Mouse (Mus musculus) liver, embryonic 14.5 days (tissue): Measurements from ENCODE around the gene Zdhhc21. TPM values are rescaled to one million over a fixed set of nuclear protein-coding genes. Genes with fewer than 3 reads are reported as not detected.

Experiments used
- ATAC-seq: fragments of 200-750 bp; cut with Nextera tagmentation; 2 replicates; pipeline ENCODE4 v1.8.0; 2017; ENCODE audit warnings: moderate number of reproducible peaks, mild to moderate bottlenecking, moderate library complexity; ENCODE audit not compliant: insufficient read depth
- DNase-seq, 3 experiments: peaks; one replicate each; pipeline ENCODE4 v3.0.0-alpha.2; 2012 to 2013; ENCODE audit warnings: low read depth in 3 of 3, low spot score in 3 of 3
- H3K27ac ChIP-seq: fragments of 300-500 bp; sonication (generic); 2 replicates; pipeline ENCODE4 v1.5.1; 2014; ENCODE audit warnings: moderate library complexity, mild to moderate bottlenecking, control low read depth, inconsistent platforms
- H3K27me3 ChIP-seq: fragments of 300-500 bp; sonication (generic); 2 replicates; pipeline ENCODE4 v1.6.1; 2014; ENCODE audit warnings: mild to moderate bottlenecking, low read length, moderate library complexity; ENCODE audit not compliant: control insufficient read depth, insufficient read depth
- H3K36me3 ChIP-seq: fragments of 300-500 bp; sonication (generic); replicated peaks from 2 replicates; pipeline ENCODE4 v1.6.1; 2014; ENCODE audit warnings: low read depth; ENCODE audit not compliant: control insufficient read depth, insufficient read depth
- H3K4me1 ChIP-seq, 2 experiments: fragments of 200-500 bp in 1 of 2; fragments of 300-500 bp in 1 of 2; sonication (generic) in 1 of 2; replicated peaks; 2 replicates each; pipeline ENCODE4 v1.6.1; 2012 to 2014; ENCODE audit warnings: antibody characterized with exemption in 1 of 2, inconsistent platforms in 1 of 2, low read length in 1 of 2; ENCODE audit not compliant: control insufficient read depth in 2 of 2, insufficient read depth in 2 of 2
- H3K4me2 ChIP-seq: fragments of 300-500 bp; sonication (generic); 2 replicates; pipeline ENCODE4 v1.6.1; 2014; ENCODE audit warnings: low read depth, mild to moderate bottlenecking, control low read depth, moderate library complexity
- H3K4me3 ChIP-seq, 2 experiments: fragments of 200-500 bp in 1 of 2; fragments of 300-500 bp in 1 of 2; sonication (generic) in 1 of 2; 2 replicates each; pipeline ENCODE4 v1.5.1; 2012 to 2014; ENCODE audit warnings: low read depth in 2 of 2, low read length in 2 of 2, mild to moderate bottlenecking in 2 of 2, control low read depth in 1 of 2, inconsistent platforms in 1 of 2, moderate library complexity in 1 of 2; ENCODE audit not compliant: insufficient read depth in 1 of 2
- H3K9ac ChIP-seq: fragments of 300-500 bp; sonication (generic); replicated peaks from 2 replicates; pipeline ENCODE4 v1.6.1; 2014; ENCODE audit warnings: mild to moderate bottlenecking, control low read depth, moderate library complexity
- H3K9me3 ChIP-seq: fragments of 300-500 bp; sonication (generic); 2 replicates; pipeline ENCODE4 v1.6.1; 2016; ENCODE audit warnings: low read length, mixed read lengths; ENCODE audit not compliant: control insufficient read depth
- CTCF ChIP-seq: IDR thresholded peaks from 2 replicates; pipeline ENCODE4 v1.5.1; 2016; ENCODE audit warnings: antibody characterized with exemption, low read depth, control low read depth
- EP300 ChIP-seq: IDR thresholded peaks from 2 replicates; pipeline ENCODE4 v1.6.1; 2016; ENCODE audit warnings: antibody characterized with exemption, low read depth
- WGBS: fragments of 180-500 bp; shearing (Covaris S2); extraction: QIAGEN DNeasy Blood & Tissue Kit; methylation state at CpG from one replicate; pipeline ENCODE4 v1.1.7; 2014; ENCODE audit not compliant: insufficient replicate concordance; 5-methylcytosine and 5-hydroxymethylcytosine counted together
- polyA plus RNA-seq, 2 experiments: library from polyadenylated mRNA; depleted of rRNA in 1 of 2; stranded (reverse) in 1 of 2; unstranded in 1 of 2; fragments of >200 nt; fragmentation: Nextera tagmentation in 1 of 2; extraction: Ambion mirVana in 1 of 2; gene quantifications; 2 replicates each; pipeline versions ENCODE4 v1.2.1 to v1.2.3; 2012 to 2014

Zdhhc21 gene
- polyA plus RNA-seq, 2 experiments, result 1.8 to 2.7 TPM

DNA sequence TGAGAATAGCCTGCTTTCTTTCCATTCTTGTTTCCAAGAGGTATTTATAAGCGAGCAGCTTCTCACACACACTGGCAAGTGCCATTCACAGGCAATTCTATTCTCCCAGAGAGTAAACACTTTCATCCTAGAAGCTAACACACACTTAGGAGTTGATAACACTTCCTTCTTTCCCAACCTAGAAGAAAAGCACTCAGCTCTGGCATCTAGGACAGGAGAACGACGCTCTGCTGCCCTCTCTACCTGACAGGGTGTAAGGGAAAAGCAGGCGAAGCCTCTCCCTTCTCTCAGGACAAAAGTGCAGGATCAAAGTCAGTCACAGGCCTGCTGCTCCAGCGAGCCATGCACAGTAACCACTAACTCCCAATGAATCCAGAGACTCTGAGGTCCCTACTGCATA is 30.3 kb downstream of the Zdhhc21 start:
- 55% methylated on average over 5 of the region's 5 CpGs for WGBS
- TF ChIP-seq EP300, result no peak
- TF ChIP-seq CTCF, result no peak
- Histone ChIP-seq H3K9ac (no peak overlapping the region), H3K27me3 (no peaks in the 10 kb centered on the region), H3K4me3 (no peak overlapping the region), H3K27ac (no peak overlapping the region), H3K36me3 (no peaks in the 10 kb centered on the region), H3K4me2 (no peak overlapping the region), H3K4me1 (no peaks in the 10 kb centered on the region), H3K9me3 (no peaks in the 10 kb centered on the region)
- no peak for DNase-seq
- ATAC-seq, result no peak

DNA sequence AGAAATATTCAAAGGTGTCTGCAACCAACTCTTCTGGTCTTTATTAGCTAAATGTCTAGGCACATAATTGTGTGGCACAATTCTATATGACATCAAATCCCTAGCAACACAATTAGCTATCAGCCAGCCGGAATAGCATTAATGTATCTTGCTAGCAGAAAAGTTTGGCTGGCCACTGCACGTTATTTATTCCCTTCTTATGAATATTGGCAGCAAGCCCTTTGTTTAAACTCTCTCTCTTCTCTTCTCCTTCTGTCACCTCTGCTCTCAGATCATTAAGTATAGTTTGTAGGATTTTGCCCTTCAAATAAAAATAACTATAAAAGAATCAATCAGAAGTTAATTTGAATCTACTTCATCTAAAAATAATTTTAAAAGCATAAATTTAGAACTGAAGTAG is 32.8 kb downstream of the Zdhhc21 start:
- Histone ChIP-seq H3K9me3 (no peaks in the 10 kb centered on the region), H3K9ac (no peak overlapping the region), H3K4me3 (no peak overlapping the region), H3K4me1 (no peaks in the 10 kb centered on the region), H3K4me2 (no peak overlapping the region), H3K27me3 (no peaks in the 10 kb centered on the region), H3K27ac (no peak overlapping the region), H3K36me3 (no peaks in the 10 kb centered on the region)
- TF ChIP-seq EP300 (no peak), CTCF (no peak)
- DNase-seq (no peak), ATAC-seq (no peak)
- 75% methylated on average over 2 of the region's 2 CpGs for WGBS

DNA sequence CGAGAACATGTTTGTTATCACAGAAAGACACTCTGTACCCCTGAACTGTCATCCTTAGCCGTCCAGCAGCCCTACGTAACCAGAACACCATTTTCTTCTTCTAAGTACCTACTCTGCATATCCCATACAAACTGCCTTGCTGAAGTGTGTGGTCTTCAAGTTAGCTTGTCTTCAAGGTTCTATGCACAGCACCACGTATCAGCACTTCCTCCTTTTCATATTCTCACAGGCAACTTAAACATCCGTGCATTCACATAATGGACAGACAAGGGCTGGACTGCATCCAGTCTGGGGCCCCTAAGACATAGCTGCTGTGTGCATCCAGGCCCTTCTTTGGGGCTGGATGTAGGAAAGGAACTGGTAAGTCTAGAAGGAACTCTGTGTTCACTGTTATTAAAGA is 41.9 kb downstream of the Zdhhc21 start:
- TF ChIP-seq CTCF, result no peak
- no peak for TF ChIP-seq EP300

DNA sequence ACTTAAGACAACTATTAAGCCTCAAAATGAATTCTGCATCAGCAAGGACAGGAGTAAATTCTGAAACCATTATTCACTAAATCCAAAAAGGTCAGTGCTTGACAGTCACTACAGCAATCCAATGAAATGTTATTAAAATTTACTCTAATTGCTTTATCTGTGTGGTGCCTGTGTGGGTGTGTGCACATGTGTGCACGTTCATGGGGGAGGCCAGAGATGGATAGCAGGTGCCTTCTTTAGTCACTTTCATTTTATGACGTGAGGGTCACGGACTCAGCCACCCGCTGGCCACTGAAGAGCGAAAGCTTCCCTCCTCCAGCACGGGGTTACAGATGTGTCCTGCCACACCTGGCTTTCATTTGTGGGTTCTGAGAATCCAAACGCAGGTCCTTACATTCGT is 43.4 kb downstream of the Zdhhc21 start:
- H3K4me2 ChIP-seq, result peak overlapping the region; percentile 50
- DNase-seq (peak; percentile 20), ATAC-seq (peak; percentile 70)

More for the DNA sequence above, 41.9 kb downstream of the Zdhhc21 start:
- DNase-seq, result no peak
- Histone ChIP-seq H3K9ac (no peak overlapping the region), H3K9me3 (no peaks in the 10 kb centered on the region), H3K4me3 (no peak overlapping the region), H3K36me3 (no peaks in the 10 kb centered on the region), H3K27ac (no peak overlapping the region), H3K27me3 (no peaks in the 10 kb centered on the region), H3K4me1 (peaks cover 10 to 24% of the 10 kb centered on the region in 2 experiments), H3K4me2 (no peak overlapping the region)
- WGBS, result 44% methylated on average over 5 of the region's 5 CpGs
- no peak for ATAC-seq

DNA sequence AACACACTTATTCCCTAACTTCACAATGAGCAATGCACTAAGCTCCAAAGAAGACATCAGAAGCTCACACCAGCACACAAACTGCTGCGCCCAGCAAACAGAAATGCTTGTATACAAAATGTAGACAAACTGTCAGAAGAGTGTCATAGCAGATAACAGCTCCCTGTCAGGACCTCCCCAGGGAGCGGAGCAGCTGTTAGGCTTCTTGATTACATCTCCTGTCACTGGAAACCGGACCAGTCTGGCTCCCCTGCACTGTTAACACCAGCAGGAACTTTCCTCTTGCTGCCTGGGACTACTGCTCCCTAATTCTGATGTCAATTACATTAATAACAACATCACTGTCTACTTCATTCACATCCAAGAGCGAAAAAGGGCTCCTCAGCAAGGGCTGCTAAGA is 44.5 kb downstream of the Zdhhc21 start:
- no peaks in the 10 kb centered on the region for H3K36me3 ChIP-seq
- 22% methylated on average over 4 of the region's 4 CpGs for WGBS
- H3K9ac ChIP-seq, result peak overlapping the region; percentile 40
- ATAC-seq (peak; percentile 92), DNase-seq (peak; percentile 46 to 64 (median 47))
- H3K27ac ChIP-seq, result peak overlapping the region; percentile 66
- TF ChIP-seq EP300, result peak; percentile 79
- TF ChIP-seq CTCF, result no peak
- H3K4me3 ChIP-seq, result no peak overlapping the region
- no peaks in the 10 kb centered on the region for H3K27me3 ChIP-seq
- H3K4me2 ChIP-seq, result peak overlapping the region; percentile 36
- H3K4me1 ChIP-seq, result peaks cover 10 to 24% of the 10 kb centered on the region in 2 experiments
- H3K9me3 ChIP-seq, result no peaks in the 10 kb centered on the region

More for the DNA sequence above, 43.4 kb downstream of the Zdhhc21 start:
- TF ChIP-seq CTCF, result no peak
- TF ChIP-seq EP300, result no peak
- WGBS, result 55% methylated on average over 8 of the region's 8 CpGs
- peaks cover 10 to 24% of the 10 kb centered on the region in 2 experiments for H3K4me1 ChIP-seq
- peak overlapping the region in 1 of 2 experiments; percentile 8; a peak in 1 of 4 replicates for H3K4me3 ChIP-seq
- peak overlapping the region; percentile 18 for H3K27ac ChIP-seq
- H3K9ac ChIP-seq, result 0 out of 2 replicates have a peak overlapping the region, but pooled peaks have one; percentile 31
- no peaks in the 10 kb centered on the region for H3K36me3 ChIP-seq
- no peaks in the 10 kb centered on the region for H3K9me3 ChIP-seq
- H3K27me3 ChIP-seq, result no peaks in the 10 kb centered on the region
